Mouse (Mus musculus): ENCODE results near the gene Nsmce4a.
"Not testable (repeated sequence)": the region's sequence is repeated elsewhere in the genome, so short reads cannot be mapped to it uniquely, and the experiment has no call there.

The Nsmce4a gene

DNA sequence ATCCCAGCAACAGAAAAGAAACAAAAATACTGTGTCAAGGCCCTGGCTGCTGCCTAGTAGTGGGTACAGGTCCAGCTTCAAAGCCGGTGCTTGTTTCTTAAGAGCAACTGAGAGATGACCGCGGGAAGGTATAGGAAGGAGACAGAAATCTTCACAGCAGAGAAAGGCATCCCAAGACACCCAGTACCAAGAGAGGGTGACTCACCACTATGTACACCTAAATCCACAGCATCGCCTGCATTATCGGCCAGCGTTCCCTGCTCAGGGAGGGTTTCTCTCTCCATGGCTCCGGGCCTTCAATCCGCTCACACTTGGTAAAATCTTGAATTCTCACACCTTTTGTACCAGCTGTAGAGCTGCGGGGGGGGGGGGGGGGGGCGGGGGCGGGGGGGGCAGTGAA is at the start of gene Nsmce4a:
Gene Nsmce4a (minus strand): TSS at position 298 of the 400 bp plus-strand sequence.
- no peak for DNase-seq

GRCm38 (mm10) chr7:130622359-130622758 is 49.4 kb upstream of the Nsmce4a start:
- DNase-seq, result no peak

- DNase-seq, result no peak
Observed at GRCm38 (mm10) chr7:130621953-130622352, 49.0 kb upstream of the Nsmce4a start.

DNA sequence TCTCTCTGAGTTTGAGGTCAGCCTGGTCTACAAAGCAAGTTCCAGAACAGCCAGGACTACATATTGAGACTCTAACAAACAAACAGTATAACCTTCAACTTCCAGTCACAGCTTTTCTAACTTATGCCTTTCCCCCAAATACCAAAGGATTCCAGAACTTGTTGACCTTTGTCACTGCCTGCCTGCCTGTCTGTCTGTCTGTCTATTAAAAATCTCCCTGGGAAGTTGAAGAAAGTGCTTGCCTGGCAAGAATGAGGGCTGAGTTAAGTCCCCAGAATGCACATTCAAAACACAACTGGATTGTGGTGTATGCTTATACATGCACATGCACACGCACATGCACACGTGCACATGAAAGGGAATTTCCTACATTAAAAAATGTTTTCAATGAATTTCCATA is 48.1 kb upstream of the Nsmce4a start:
- no peak for DNase-seq

- DNase-seq, result no peak
Observed at GRCm38 (mm10) chr7:130617591-130617990, 44.7 kb upstream of the Nsmce4a start.

GRCm38 (mm10) chr7:130613973-130614372 is 41.1 kb upstream of the Nsmce4a start:
- no peak for DNase-seq

DNA sequence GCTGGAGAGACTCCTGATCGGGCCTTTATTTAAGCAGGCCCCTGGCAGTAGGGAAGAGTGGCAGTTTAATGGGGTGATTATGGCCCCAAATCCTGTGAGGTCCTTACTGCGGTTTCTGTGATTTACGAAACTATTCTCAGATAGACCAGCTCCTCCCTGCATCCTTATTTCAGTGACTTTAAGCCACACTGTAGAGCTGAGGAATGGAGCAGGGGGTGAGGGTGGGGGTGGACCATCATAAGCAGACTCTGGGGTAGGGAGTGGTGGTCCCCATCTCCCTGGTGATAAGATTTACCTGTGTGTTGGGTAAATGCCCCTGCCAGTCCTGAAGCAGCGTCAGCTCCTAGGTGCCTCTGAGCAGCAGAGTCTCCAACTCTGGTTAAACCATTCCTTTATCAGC is 34.0 kb upstream of the Nsmce4a start:
- DNase-seq, result no peak

- DNase-seq, result no peak
Observed at GRCm38 (mm10) chr7:130605111-130605510, 32.2 kb upstream of the Nsmce4a start.

- DNase-seq, result no peak
Observed at GRCm38 (mm10) chr7:130604390-130604789, 31.5 kb upstream of the Nsmce4a start.

- DNase-seq, result no peak
Observed at GRCm38 (mm10) chr7:130603556-130603955, 30.6 kb upstream of the Nsmce4a start.

- DNase-seq, result no peak
Observed at GRCm38 (mm10) chr7:130602804-130603203, 29.9 kb upstream of the Nsmce4a start.

GRCm38 (mm10) chr7:130600546-130600945 is 27.6 kb upstream of the Nsmce4a start:
- DNase-seq, result no peak

- DNase-seq, result no peak
Observed at GRCm38 (mm10) chr7:130600074-130600473, 27.2 kb upstream of the Nsmce4a start.

GRCm38 (mm10) chr7:130597546-130597945 is 24.6 kb upstream of the Nsmce4a start:
- DNase-seq, result no peak

- not testable (repeated sequence) for DNase-seq
Observed at GRCm38 (mm10) chr7:130596079-130596855, 23.3 kb upstream of the Nsmce4a start.

DNA sequence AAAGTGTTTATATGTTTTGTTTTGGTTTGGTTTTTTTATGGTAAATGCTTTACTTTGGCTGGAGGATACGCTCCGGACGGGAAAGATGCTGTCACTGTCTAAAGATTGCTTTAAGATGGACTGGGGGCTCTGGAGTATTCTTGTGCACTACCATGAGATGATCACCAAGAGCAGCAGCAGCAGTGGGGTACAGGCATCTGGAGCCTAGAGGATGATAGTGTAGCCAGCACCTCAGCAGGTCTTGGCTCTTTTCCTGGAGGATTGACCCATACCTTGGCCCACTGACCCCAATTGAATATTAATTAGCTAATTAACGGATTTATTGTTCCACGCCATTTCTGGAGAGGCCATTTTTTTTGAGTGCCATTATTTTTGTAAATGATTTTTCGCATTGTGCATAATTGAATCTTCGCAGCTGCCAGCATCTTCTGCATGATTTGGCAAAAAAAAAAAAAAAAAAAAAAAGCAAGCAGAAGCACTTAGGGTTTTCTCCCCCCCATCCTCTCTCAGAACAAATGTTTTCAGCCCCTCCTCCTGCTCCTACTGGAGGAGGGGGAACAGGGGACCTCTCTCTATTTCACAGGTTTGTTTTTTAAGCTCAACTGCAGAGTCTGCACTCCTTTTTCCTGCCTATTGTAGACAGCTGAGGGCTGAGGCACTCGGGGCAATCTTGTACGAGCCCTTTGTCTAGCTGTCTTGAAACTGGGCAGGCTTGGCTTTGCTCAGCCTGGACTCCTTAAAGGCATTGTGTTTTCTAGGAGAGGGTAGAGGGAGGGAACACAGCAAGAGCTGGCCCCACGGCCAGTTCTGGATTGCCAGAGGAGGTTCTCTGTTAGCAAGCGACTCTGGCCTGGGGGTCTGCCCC is 20.7 kb upstream of the Nsmce4a start:
- not testable (repeated sequence) for DNase-seq

GRCm38 (mm10) chr7:130592975-130593374 is 20.1 kb upstream of the Nsmce4a start:
- not testable (repeated sequence) for DNase-seq

GRCm38 (mm10) chr7:130590845-130591437 is 18.0 kb upstream of the Nsmce4a start:
- no peak for DNase-seq

GRCm38 (mm10) chr7:130590081-130590828 is 17.3 kb upstream of the Nsmce4a start:
- DNase-seq, result no peak

DNA sequence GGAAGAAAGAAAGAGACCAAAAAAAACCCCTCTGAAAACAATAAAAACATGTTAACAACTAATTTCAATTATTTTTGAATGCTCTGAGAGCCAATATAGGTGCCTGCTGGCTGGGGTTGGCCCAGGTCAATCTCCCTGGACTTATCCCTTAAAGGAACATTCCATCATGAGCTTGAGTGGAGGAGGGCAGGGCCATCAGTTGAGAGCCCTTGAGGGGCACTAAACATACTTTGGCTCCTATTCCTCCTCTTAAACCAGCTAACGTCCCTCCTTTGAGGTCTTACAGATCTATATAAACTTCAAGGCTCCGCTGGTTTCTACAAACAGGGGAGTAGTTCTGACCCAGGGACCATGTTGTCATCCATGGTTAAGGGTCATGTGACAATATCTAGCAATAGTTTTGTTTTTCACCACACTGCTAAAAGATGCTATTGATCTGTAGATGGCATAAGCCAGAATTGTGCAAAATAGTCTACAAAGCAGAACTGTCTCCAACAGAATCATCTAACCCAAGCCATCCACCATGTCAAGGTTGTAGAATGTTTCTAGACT is 13.7 kb upstream of the Nsmce4a start:
- DNase-seq, result no peak

DNA sequence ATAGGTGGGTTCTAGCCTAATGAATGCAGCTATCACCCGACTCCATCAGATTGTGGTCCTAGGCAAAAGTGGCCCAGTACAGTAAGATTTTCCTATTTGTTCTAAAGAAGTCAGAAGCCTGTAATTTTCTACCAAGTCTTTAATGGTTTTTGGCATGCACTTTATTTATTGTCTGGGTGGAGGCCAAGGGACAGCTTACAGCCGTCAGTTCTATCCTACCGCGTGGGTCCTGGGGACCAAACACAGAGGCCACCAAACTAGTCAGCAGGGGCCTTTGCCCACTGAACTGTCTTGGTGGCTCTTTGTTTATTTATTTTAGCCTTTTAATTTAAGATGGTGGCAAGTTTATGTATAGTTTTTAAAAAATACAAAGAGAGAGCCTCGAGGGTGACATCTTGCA is 5.7 kb upstream of the Nsmce4a start:
- DNase-seq, result no peak

DNA sequence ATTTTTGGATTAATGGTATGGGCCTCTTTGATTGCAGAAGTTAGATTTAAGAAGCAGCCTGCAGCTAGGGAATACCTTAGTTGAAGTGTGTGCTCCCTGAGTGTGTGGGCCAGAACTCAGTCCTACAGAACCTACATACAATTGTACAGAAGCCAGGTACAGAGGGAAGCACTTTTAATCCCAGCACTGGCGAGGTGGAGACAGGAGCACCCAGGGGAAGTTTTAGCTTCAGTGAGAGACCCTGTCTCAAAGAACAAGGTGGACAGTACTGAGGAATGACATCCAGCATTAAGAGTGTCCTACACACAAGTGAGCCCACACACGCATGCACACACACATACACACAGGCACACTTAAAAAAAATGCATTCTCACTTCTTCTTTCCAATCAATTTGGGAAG is 5.1 kb upstream of the Nsmce4a start:
- no peak for DNase-seq

Data from cerebellum, adult 11 months (tissue).